Mouse (Mus musculus): ENCODE results near the gene Gm20671. TPM values are rescaled to one million over a fixed set of nuclear protein-coding genes. Genes with fewer than 3 reads are reported as not detected.
"Not testable (repeated sequence)": the region's sequence is repeated elsewhere in the genome, so short reads cannot be mapped to it uniquely, and the experiment has no call there.

Gene Gm20671
- polyA plus RNA-seq (2015; fragmentation: Nextera tagmentation; extraction: Ambion mirVana), result not detected in 2 replicates

DNA sequence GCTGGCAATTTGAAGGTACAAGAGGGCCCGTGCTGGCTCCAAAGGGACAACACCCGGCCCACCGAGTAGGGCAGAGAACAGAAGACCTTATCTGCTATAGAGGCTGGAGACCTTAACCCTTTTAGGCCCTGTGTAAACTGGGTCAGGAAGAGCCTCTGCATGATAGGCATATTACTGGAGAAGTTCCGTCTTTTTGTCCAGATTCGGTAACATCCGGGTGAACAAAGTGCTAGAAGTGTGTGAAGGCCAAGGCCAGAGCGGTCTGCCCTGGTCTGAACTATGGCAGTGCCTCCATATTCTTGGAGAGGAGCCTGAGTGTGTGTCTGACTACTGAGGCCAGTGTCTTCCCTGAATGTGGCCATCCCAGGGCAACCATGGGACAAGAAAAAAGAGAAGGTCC, at the start of gene Gm20671:
Gene Gm20671 (minus strand): TSS at position 101 of the 400 bp plus-strand sequence.
- Histone ChIP-seq H3K27ac (ENCODE audit: low read length) (no peak within 1 kb of the TSS), H3K27me3 (ENCODE audit: control insufficient read depth, insufficient read depth, low read length) (no peaks in the 10 kb centered on the region), H3K4me3 (replicated peaks; ENCODE audit: low read length) (no peak within 1 kb of the TSS), H3K9me3 (replicated peaks; ENCODE audit: control insufficient read depth, low read length) (no peaks in the 10 kb centered on the region), H3K9ac (ENCODE audit: low read length) (no peak within 1 kb of the TSS), H3K4me1 (ENCODE audit: control insufficient read depth, insufficient read depth, low read length) (no peaks in the 10 kb centered on the region), H3K36me3 (ENCODE audit: control insufficient read depth, insufficient read depth, low read length) (peaks cover 25% of the 10 kb centered on the region; the same call in 1 of the 2 replicates), H3K4me2 (ENCODE audit: low read depth, low read length) (no peak within 1 kb of the TSS)
- 89% methylated on average over 7 of the region's 7 CpGs for WGBS
- no peak for ATAC-seq (ENCODE audit: insufficient read depth, low FRiP score)

DNA sequence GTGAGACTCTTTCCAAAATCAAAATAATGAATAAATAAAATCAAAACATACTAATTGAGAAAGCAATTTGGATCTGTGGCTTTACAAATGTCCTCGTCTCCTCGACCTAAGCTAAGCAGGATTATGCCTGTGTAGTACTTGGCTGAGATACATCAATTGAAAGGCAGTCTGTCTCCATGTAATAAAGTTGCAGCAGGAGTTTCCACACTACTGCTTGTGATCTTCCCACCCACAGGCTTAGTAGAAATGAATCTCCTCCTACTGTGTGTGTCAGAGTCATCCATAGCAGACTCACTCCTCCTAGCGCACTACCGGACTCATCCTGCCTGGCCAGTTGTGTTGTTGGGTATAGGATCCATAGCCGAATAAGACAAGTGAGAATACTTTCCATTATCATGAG, 45.4 kb upstream of the Gm20671 start:
- no peak overlapping the region for H3K9ac ChIP-seq (ENCODE audit: low read length)
- no peaks in the 10 kb centered on the region for H3K27me3 ChIP-seq (ENCODE audit: control insufficient read depth, insufficient read depth, low read length)
- peaks cover 5% of the 10 kb centered on the region for H3K36me3 ChIP-seq (ENCODE audit: control insufficient read depth, insufficient read depth, low read length)
- 92% methylated on average over 5 of the region's 5 CpGs for WGBS
- no peaks in the 10 kb centered on the region for H3K4me1 ChIP-seq (ENCODE audit: control insufficient read depth, insufficient read depth, low read length)
- no peak overlapping the region for H3K4me2 ChIP-seq (ENCODE audit: low read depth, low read length)
- H3K9me3 ChIP-seq (replicated peaks; ENCODE audit: control insufficient read depth, low read length), result no peaks in the 10 kb centered on the region
- no peak overlapping the region for H3K27ac ChIP-seq (ENCODE audit: low read length)
- no peak overlapping the region for H3K4me3 ChIP-seq (replicated peaks; ENCODE audit: low read length)
- no peak for ATAC-seq (ENCODE audit: insufficient read depth, low FRiP score)

DNA sequence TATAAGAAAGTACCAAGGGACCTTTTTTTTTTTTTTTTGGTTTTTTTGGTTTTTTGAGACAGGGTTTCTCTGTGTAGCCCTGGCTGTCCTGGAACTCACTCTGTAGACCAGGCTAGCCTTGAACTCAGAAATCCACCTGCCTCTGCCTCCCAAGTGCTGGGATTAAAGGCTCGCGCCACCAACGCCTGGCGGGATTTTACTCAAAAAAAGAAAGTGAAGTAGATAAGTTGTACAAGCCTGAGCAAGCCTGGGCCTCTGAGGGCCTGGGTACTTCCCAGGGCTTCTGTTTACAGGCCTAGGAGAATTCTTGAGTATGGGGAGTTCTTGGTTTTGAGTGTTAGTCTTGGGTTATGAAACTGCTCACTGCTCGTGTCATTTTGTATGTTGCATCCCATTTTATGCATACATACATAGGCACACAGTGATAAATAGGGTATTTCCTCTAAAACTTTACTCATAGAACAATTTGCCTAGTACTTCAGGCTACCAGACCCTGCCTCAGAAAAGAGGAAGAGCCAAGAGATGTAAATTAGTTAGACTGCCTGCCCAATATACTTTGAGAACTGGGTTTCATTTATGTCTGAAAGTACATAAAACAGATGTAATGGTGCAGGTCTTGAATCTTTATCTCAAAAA, 42.6 kb upstream of the Gm20671 start:
- WGBS, result 95% methylated on average over 5 of the region's 5 CpGs
- no peak for ATAC-seq (ENCODE audit: insufficient read depth, low FRiP score)
- Histone ChIP-seq H3K4me2 (ENCODE audit: low read depth, low read length) (no peak overlapping the region), H3K4me3 (replicated peaks; ENCODE audit: low read length) (no peak overlapping the region), H3K27me3 (ENCODE audit: control insufficient read depth, insufficient read depth, low read length) (no peaks in the 10 kb centered on the region), H3K9ac (ENCODE audit: low read length) (no peak overlapping the region), H3K9me3 (replicated peaks; ENCODE audit: control insufficient read depth, low read length) (no peaks in the 10 kb centered on the region), H3K36me3 (ENCODE audit: control insufficient read depth, insufficient read depth, low read length) (peaks cover 4% of the 10 kb centered on the region), H3K4me1 (ENCODE audit: control insufficient read depth, insufficient read depth, low read length) (peaks cover 4% of the 10 kb centered on the region; the same call in 1 of the 2 replicates), H3K27ac (ENCODE audit: low read length) (no peak overlapping the region)

DNA sequence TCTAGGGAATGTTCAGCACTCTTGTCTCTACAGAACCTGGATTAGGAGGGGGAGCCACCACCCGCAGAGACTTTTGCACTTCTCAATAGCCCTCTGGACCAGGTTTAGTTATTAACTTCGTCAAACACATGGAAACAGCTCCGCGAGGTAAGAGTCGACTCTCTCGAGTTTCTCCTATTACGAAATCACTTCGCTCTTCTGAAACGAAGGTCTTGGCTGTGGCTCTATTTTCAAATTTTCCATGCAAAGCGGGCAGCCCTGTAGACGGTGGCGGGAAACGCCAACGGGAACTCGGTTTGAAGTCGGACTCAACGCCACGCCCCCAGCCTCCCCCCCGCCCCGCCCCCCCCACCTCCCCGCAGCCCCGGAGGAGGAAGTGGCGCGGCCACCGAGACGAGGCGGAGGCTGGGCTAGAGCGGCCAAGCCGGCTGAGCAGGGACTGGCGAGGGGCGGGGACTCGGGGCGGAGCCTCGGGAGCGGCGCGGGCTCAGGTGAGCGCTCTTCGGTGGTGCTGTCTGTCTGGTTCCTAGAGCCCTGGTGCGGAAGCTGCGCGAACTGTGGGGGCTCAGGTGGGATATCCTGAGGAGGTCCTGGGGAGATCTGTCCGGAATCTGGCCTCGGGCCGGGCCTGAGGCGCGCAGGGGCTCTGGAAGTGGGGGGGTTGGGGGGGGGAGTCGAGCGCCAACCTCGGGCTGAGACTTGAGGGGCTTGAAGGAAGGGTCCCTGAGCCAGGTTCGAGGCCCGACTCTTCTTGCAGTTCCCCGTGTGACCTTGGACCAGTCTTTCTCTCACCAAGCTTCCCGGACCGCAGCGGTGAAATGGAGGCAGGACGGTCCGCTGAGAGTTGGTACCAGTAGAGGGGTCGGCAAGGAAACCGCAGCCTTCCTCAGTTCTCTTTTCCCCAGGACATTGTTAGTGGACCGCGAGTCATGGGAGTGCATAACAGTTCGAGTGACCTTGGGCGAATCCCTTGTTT, 36.6 kb upstream of the Gm20671 start, which contains the start of gene Depdc5:
Gene Depdc5 (plus strand): TSS at position 449 of the 976 bp plus-strand sequence.
- H3K4me3 ChIP-seq (replicated peaks; ENCODE audit: low read length), result peak within 1 kb of the TSS; percentile 78
- no peaks in the 10 kb centered on the region for H3K9me3 ChIP-seq (replicated peaks; ENCODE audit: control insufficient read depth, low read length)
- peak within 1 kb of the TSS; percentile 90 for H3K27ac ChIP-seq (ENCODE audit: low read length)
- peak; percentile 100 for ATAC-seq (ENCODE audit: insufficient read depth, low FRiP score)
- H3K27me3 ChIP-seq (ENCODE audit: control insufficient read depth, insufficient read depth, low read length), result no peaks in the 10 kb centered on the region
- peak within 1 kb of the TSS; percentile 88 for H3K9ac ChIP-seq (ENCODE audit: low read length)
- peaks cover 11% of the 10 kb centered on the region; the same call in 1 of the 2 replicates for H3K4me1 ChIP-seq (ENCODE audit: control insufficient read depth, insufficient read depth, low read length)
- peak within 1 kb of the TSS; percentile 83 for H3K4me2 ChIP-seq (ENCODE audit: low read depth, low read length)
- under 1% methylated on average over 63 of the region's 64 CpGs for WGBS
- peaks cover 4% of the 10 kb centered on the region; the same call in 1 of the 2 replicates for H3K36me3 ChIP-seq (ENCODE audit: control insufficient read depth, insufficient read depth, low read length)

DNA sequence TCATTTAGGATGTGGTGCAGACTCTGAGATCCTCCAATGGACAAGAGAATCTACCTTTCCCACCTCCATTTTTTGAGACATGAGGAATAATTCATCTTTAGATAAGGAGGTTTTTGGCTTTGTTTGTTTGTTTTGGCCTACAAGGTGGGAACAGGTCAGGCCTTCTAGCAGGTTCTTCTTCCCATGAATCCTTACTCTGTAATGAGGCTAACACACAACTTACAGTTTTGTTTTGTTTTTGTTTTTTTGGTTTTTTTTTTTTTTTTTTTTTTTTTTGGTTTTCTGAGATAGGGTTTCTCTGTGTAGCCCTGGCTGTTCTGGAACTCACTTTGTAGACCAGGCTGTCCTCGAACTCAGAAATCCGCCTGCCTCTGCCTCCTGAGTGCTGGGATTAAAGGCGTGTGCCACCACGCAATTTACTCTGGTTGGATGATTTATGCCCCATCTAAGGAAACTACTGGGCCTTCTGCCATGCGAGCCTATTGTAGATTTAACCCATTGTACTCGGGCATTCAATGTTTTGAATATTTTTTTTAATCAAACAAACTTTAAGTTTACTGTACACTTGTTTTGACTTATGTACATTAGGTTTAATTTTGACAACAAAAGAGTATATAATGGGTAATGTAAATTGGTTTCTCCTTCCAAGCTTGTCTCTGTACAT, 35.7 kb upstream of the Gm20671 start:
- ATAC-seq (ENCODE audit: insufficient read depth, low FRiP score), result no peak
- WGBS, result 55% methylated on average over 6 of the region's 6 CpGs
- H3K9ac ChIP-seq (ENCODE audit: low read length), result no peak overlapping the region
- H3K4me3 ChIP-seq (replicated peaks; ENCODE audit: low read length), result no peak overlapping the region
- no peaks in the 10 kb centered on the region for H3K9me3 ChIP-seq (replicated peaks; ENCODE audit: control insufficient read depth, low read length)
- peaks cover 4% of the 10 kb centered on the region; the same call in 1 of the 2 replicates for H3K36me3 ChIP-seq (ENCODE audit: control insufficient read depth, insufficient read depth, low read length)
- H3K27ac ChIP-seq (ENCODE audit: low read length), result peak overlapping the region; percentile 90; the same call in 1 of the 2 replicates
- H3K27me3 ChIP-seq (ENCODE audit: control insufficient read depth, insufficient read depth, low read length), result no peaks in the 10 kb centered on the region
- peaks cover 11% of the 10 kb centered on the region; the same call in 1 of the 2 replicates for H3K4me1 ChIP-seq (ENCODE audit: control insufficient read depth, insufficient read depth, low read length)
- peak overlapping the region; percentile 69 for H3K4me2 ChIP-seq (ENCODE audit: low read depth, low read length)

DNA sequence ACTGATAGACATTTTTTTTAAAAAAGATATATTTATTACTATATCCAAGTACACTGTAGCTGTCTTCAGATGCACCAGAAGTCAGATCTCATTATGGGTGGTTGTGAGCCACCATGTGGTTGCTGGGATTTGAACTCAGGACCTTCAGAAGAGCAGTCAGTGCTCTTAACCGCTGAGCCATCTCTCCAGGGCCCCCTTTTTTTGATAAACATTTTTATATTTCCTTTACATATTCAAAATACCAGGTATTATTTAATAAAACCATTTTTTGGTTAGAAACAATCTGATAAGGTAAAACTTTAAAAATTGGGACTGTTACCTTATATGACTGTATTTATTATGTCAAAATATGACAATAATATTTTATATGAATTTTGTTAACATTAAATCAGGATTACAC, 34.2 kb upstream of the Gm20671 start:
- no peaks in the 10 kb centered on the region for H3K9me3 ChIP-seq (replicated peaks; ENCODE audit: control insufficient read depth, low read length)
- H3K4me2 ChIP-seq (ENCODE audit: low read depth, low read length), result no peak overlapping the region
- H3K27me3 ChIP-seq (ENCODE audit: control insufficient read depth, insufficient read depth, low read length), result no peaks in the 10 kb centered on the region
- H3K36me3 ChIP-seq (ENCODE audit: control insufficient read depth, insufficient read depth, low read length), result no peaks in the 10 kb centered on the region
- ATAC-seq (ENCODE audit: insufficient read depth, low FRiP score), result no peak
- WGBS, result 86% methylated on average over 1 of the region's 1 CpGs
- no peak overlapping the region for H3K9ac ChIP-seq (ENCODE audit: low read length)
- no peak overlapping the region for H3K27ac ChIP-seq (ENCODE audit: low read length)
- H3K4me1 ChIP-seq (ENCODE audit: control insufficient read depth, insufficient read depth, low read length), result peaks cover 11% of the 10 kb centered on the region; the same call in 1 of the 2 replicates
- no peak overlapping the region for H3K4me3 ChIP-seq (replicated peaks; ENCODE audit: low read length)

DNA sequence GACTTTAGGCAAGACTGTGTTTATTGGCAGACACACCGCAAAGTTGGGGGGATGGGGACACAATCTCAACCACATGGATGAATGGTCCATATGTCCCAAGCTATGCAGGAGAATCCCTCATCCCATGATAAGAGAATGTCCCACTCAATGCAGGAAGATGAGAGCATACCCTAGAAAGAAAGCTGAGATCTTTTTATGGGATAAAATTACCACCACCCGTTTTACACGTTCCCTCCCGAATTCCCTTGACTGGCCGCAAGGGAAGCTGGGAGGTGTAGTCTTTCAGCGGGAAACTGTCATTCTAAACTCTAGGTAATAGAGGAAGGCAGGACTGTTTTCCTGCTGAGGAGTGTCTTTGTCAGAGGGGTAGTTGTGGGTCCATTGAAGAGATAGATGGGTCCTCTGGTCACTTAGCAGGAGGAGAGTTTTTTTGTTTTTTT, 30.9 kb upstream of the Gm20671 start:
- Histone ChIP-seq H3K4me3 (replicated peaks; ENCODE audit: low read length) (peak overlapping the region; percentile 59), H3K36me3 (ENCODE audit: control insufficient read depth, insufficient read depth, low read length) (no peaks in the 10 kb centered on the region), H3K27me3 (ENCODE audit: control insufficient read depth, insufficient read depth, low read length) (no peaks in the 10 kb centered on the region), H3K27ac (ENCODE audit: low read length) (peak overlapping the region; percentile 79), H3K9ac (ENCODE audit: low read length) (peak overlapping the region; percentile 73), H3K4me2 (ENCODE audit: low read depth, low read length) (peak overlapping the region; percentile 69), H3K4me1 (ENCODE audit: control insufficient read depth, insufficient read depth, low read length) (0 out of 2 replicates have a peak, but pooled peaks cover 3% of the 10 kb centered on the region), H3K9me3 (replicated peaks; ENCODE audit: control insufficient read depth, low read length) (no peaks in the 10 kb centered on the region)
- 2% methylated on average over 6 of the region's 6 CpGs for WGBS
- no peak for ATAC-seq (ENCODE audit: insufficient read depth, low FRiP score)

DNA sequence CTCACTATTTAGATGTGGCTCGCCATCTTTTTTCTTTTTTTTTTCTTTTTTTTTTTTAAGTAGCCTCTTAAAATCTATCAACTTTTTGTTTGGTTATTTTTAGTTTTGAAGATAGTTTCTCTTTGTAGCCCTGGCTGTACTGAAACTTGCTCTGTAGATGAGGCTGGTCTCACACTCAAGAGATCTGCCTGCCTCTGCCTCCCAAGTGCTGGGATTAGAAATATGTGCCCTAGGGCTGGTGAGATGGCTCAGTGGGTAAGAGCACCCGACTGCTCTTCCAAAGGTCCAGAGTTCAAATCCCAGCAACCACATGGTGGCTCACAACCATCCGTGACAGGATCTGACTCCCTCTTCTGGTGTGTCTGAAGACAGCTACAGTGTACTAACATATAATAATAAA, 28.4 kb upstream of the Gm20671 start:
- WGBS, result 88% methylated on average over 2 of the region's 3 CpGs
- H3K4me1 ChIP-seq (ENCODE audit: control insufficient read depth, insufficient read depth, low read length), result peaks cover 14% of the 10 kb centered on the region; the same call in 1 of the 2 replicates
- not testable (repeated sequence) for H3K9me3 ChIP-seq (replicated peaks; ENCODE audit: control insufficient read depth, low read length); H3K4me3 ChIP-seq (replicated peaks; ENCODE audit: low read length); H3K9ac ChIP-seq (ENCODE audit: low read length); H3K27me3 ChIP-seq (ENCODE audit: control insufficient read depth, insufficient read depth, low read length); H3K36me3 ChIP-seq (ENCODE audit: control insufficient read depth, insufficient read depth, low read length); ATAC-seq (ENCODE audit: insufficient read depth, low FRiP score); H3K27ac ChIP-seq (ENCODE audit: low read length); H3K4me2 ChIP-seq (ENCODE audit: low read depth, low read length)

Measured in stomach, embryonic 16.5 days (tissue).